Mouse (Mus musculus) layer of hippocampus, postnatal 36 days (tissue): ENCODE data around the gene Slc43a3. TPM values are rescaled to one million over a fixed set of nuclear protein-coding genes. Genes with fewer than 3 reads are reported as not detected.

Experiments
- DNase-seq, 2 experiments: peaks; one replicate each; pipeline ENCODE4 v3.0.0; 2022
- microRNA-seq, 2 experiments: library from miRNA; unstranded; fragments of <30 nt; microRNA quantifications; one replicate each; pipeline ENCODE4 v1.2.0; 2021
- total RNA-seq, 2 experiments: library from RNA; stranded (reverse); gene quantifications; 2 replicates each; pipeline ENCODE4 v1.2.3; 2021

Slc43a3 gene
- total RNA-seq, 2 experiments from 2014 or later = 0.37 to 2.6 TPM

DNA sequence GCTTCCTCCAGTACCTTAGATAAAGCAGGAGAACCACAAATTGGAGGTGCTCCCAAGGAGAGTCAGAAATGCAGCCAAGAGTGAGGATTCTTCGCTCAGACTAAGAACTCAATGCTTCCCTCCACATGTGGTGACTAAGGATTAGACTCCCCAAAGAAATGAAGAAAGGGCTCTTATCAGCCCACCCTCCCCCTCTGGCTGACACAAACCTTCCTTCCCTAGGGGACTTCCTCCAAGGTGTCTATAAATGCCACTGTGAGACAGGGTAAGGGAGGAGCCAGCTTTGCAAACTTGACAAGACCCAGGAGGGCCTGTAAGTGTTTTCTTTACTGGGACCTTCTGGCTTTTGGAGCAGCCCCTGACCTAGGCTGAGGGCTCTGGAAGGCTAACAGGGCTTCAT lies 43.8 kb downstream of the Slc43a3 start, which contains the start of gene Prg2:
Gene Prg2, plus strand, starts transcription at position 274 of the 400 bp plus-strand sequence.
- no peak for DNase-seq

DNA sequence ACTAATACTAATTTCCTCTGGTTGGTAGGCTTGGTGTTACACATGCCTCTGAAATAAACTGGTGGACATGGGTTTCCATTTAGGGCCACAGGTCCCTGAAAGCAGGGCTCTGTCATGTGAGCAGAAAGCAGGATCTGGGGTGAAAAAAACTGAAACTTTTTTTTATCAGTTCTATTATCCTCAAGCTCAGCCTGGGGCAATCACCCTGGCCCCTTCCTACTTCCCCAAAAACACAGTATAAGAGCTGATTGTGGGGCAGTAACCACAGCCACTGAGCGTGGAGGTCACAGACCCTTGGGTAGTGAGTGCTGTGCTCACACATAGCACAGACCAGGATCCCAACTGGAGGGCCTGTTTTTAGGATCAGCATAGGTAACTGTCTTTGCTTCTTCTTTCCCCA lies 51.6 kb downstream of the Slc43a3 start, which contains the start of gene Prg3:
Gene Prg3, plus strand, starts transcription at position 286 of the 400 bp plus-strand sequence.
- DNase-seq = no peak

DNA sequence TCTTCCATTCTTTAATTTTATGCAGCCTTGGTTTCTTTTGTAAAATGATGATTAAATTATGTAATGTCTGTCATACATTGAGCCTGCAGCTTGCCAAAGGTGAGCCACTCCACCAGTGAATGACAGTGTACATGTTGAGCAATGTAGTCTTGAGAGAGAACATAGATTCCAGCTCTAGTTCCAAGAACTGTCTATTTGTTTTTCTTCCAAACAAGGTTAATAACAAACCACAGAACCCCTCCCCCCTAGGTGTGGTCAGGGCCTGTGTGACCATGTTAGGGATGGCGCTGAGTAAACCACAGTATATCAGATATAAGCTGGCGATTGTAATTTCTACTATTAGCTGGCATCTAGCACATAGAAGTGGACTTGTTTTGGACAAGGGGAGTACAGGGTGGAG lies 60.0 kb downstream of the Slc43a3 start:
- DNase-seq = no peak

DNA sequence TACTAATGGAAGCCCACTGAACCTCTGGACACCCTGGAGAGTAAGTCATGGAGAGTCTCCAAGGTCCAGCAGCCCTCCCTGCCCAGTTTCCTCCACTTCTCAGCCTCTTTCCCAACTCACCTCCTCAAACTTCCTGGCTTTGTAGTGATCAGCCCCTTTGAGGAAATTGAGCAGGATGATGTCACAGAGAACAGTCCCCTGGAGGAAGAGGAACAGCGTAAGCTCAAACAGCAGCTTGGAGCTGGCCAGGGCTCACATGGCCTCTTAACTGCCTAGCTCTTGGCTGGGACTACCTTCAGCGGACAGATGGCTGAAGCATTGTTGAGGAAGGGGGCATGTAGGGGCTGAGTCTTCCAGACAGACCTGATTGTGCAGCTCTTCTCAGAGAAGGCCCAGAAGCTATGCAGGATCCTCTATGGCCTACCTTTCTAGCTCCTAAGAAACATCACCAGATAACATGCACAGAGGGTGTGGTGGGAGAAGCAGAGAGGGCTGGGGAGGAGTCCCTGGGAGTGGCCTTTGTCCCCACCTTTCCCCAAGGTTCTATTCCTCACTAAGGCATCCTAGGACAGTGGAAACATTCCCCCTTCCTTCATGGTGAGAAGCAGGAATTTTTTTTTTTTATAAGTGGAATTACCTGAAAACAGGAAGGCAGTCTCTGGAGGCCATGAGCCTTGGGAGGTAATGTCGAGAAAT lies 63.3 kb downstream of the Slc43a3 start:
- no peak for DNase-seq

DNA sequence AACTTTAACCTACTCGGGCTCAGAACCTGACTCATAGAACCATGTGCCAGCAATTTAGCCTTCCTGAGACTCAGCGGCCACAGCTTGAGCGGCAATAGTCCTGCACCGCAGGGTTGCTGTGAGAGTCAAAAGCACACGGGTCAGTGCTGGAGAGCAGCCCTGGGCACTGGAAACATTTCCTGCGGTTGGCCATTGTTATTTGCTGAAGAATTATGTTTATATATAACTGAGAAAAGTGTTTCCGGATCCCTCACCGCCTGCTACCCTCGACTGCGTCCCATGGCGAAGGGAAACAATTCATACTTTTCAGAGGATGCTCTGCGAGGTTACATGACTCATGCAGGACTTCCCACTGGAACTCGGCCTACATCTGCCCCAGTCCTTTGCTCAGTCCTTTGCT lies 65.1 kb downstream of the Slc43a3 start:
- no peak for DNase-seq

DNA sequence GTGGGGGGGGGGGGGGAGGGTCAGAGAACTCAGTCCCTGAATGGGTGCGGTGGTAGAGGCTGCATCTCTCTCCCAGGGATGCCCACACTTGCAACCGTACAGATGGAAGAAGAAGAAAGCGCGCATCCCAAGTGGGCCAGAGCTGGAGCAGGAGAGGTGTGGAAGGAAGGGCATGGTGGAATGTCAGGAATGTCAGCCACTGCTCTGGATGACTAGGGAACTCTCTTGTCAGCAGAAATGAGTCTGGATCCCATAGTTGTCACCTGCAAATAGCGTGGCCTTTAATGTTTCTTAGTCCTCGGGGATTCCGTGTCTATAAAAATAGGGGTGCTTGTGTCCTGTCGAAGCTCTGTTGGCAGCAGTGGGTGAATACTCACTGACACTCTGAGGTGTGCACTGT lies 66.2 kb downstream of the Slc43a3 start:
- no peak for DNase-seq

DNA sequence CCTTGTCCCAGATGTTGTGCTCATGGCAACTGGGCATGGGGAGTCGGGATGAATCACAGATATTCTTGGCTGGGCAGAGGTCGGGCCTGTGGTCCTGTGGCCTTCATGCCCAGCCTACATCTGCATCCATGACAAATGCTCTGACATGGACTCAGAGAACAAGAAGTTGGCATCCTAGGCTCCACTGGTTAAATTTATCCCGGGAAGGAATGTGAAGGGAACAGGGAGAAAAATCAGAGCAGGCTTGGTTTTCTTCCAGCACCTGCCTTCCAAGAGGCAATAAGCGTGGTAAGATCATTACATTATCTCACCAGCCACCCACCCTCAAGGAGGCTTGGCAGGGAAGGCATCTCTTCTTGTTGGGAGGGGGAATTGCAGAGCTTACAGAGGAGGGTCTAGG lies 68.0 kb downstream of the Slc43a3 start:
- no peak for DNase-seq

DNA sequence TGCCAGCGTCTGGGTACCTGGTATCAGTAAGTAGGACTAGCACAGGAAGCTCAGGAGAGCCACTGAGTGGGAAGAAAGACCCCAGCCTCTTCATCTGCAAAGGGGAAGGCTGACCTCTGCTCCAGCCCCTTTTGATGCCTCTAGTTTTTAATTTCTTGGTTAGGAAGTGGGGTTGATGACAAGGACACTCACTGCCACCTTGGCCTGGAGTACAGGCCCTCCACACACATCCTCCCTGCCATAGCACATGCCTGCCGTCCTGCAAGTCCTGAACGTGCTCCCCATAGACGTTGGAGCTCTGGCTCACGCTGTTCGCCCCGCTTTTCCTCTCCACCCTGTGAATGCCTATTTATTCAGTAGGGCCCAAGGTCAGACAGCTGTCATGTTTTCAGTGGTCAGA lies 70.2 kb downstream of the Slc43a3 start:
- DNase-seq = no peak

DNA sequence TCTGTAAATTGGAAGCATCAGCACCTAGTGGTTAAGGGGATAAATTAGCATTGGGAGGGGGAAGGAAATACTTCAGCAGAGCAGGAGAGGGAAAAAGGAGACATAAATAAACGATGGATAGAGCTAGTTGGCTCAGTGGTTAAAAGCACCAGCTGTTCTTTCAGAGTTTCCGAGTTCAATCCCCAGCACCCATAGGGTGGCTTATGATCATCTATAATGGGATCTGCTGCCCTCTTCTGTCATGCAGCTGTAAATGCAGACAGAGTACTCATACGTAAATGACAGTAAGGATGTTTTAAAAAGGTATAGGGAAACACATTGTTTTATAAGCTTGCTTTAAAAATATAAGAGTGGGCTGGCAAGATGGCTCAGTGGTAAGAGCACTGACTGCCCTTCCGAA lies 71.3 kb downstream of the Slc43a3 start:
- no peak for DNase-seq

Small RNAs within 50 kb of the gene (microRNA-seq; reads per million reads assigned to microRNA genes)
- gene Gm24332 = 0 reads per million in 2 experiments

Other genes with a start within 250 kb of the Slc43a3 start
- 10 to 100 TPM; 37.1 to 38.9 TPM for gene Zdhhc5, start 221.4 kb upstream of the Slc43a3 start, total RNA-seq
- 1 to 10 TPM; 8.7 to 10.0 TPM for gene Clp1, start 209.2 kb upstream of the Slc43a3 start, total RNA-seq
- gene Ypel4, start 202.5 kb upstream of the Slc43a3 start, total RNA-seq = 10 to 100 TPM; 79.7 to 82.7 TPM
- gene Gm19426, start 192.9 kb upstream of the Slc43a3 start, total RNA-seq = 1 to 10 TPM; 2.8 to 3.4 TPM
- gene Serping1, start 161.1 kb upstream of the Slc43a3 start, total RNA-seq = 1 to 10 TPM; 5.5 to 7.5 TPM
- gene Ube2l6, start 137.8 kb upstream of the Slc43a3 start, total RNA-seq = 1 to 10 TPM; 4.2 to 4.3 TPM
- gene Smtnl1, start 113.9 kb upstream of the Slc43a3 start, total RNA-seq = not detected
- gene Timm10, start 109.6 kb upstream of the Slc43a3 start, total RNA-seq = 10 to 100 TPM; 45.0 to 48.7 TPM
- gene Slc43a1, start 97.7 kb upstream of the Slc43a3 start, total RNA-seq = 1 to 10 TPM in 1 of 2 experiments, under 1 TPM in 1; 0.48 to 1.2 TPM
- gene Rtn4rl2, start 49.9 kb upstream of the Slc43a3 start, total RNA-seq = 10 to 100 TPM; 91.2 to 94.8 TPM
- gene Prg2, start 43.9 kb downstream of the Slc43a3 start, total RNA-seq = not detected
- not detected for gene Prg3, start 51.6 kb downstream of the Slc43a3 start, total RNA-seq
- 100 to 1,000 TPM; 120 TPM for gene Ssrp1, start 100.7 kb downstream of the Slc43a3 start, total RNA-seq
- 1 to 10 TPM; 1.4 to 2.7 TPM for gene P2rx3, start 100.9 kb downstream of the Slc43a3 start, total RNA-seq
- gene Tnks1bp1, start 111.4 kb downstream of the Slc43a3 start, total RNA-seq = 100 to 1,000 TPM; 159 to 174 TPM
- gene Aplnr, start 199.6 kb downstream of the Slc43a3 start, total RNA-seq = 1 to 10 TPM in 1 of 2 experiments, under 1 TPM in 1; 0.91 to 1.0 TPM